Mouse (Mus musculus) G1E (cell line): ENCODE measurements around the gene Fkrp.

ENCODE experiments used
- CTCF ChIP-seq: IDR thresholded peaks from 2 replicates; pipeline ENCODE4 v1.5.1; 2012; ENCODE audit warnings: low read depth, low read length, inconsistent platforms, mixed read lengths
- GATA1 ChIP-seq: IDR thresholded peaks from 2 replicates; pipeline ENCODE4 v1.6.1; 2012; ENCODE audit warnings: borderline replicate concordance, low read length, inconsistent platforms, mixed read lengths

DNA sequence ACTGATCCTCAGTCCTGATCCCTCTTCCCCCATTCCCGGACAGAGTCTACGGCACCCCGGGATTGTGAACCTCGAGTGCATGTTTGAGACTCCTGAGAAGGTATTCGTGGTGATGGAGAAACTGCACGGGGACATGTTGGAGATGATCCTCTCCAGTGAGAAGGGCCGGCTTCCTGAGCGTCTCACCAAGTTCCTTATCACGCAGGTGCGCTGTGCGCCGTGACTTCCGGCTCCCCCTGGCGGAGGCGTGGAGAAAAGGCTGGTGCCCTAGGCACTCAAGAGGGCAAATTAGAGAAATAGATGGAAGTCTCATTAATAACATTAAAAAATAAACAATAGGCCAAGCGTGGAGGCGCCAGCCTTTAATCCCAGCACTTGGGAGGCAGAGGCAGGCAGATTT is 41.8 kb upstream of the Fkrp start:
- TF ChIP-seq GATA1 (no peak), CTCF (no peak; the same call in 1 of the 2 replicates)
